Mouse (Mus musculus): ENCODE data around the gene Atl1.

The Atl1 gene

GRCm38 (mm10) chr12:70015936-70016335 lies 123.5 kb downstream of the Atl1 start:
- DNase-seq (ENCODE audit: low spot score) = no peak
